Mouse (Mus musculus): Measurements from ENCODE around the gene Tekt3.

- TF ChIP-seq CTCF (IDR thresholded peaks at IDR 0.05; ENCODE audit: low read depth, low read length) = no peak
- no peak for TF ChIP-seq GATA1 (IDR thresholded peaks at IDR 0.05; ENCODE audit: borderline replicate concordance, low read length)
Observed at GRCm38 (mm10) chr11:63134742-63135482, 73.5 kb downstream of the Tekt3 start.

All from G1E (cell line).